9 mouse cellular contexts compared by ENCODE assay signal in the genomic region with DNA sequence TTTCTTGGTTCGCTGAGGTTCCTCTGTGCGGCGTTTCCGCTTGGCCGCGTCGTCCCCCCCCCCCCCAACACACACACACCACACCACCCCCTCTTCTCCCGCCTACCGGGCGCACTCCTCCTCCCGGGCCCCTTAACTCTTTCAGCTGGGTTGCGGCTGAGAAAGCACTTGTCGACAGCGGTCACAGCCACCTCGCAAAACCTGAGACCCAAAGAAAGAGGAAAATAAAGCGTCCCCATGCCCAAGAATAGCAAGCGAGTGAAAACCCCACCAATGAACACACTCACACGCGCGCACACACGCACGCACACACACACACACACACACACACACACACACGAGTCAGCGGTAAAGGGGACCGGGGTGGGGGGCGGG. TPM values are rescaled to one million over a fixed set of nuclear protein-coding genes. Genes with fewer than 3 reads are reported as not detected.
DNase-seq lines count a peak whose midpoint lies in the region; ATAC-seq and TF ChIP-seq lines count a peak whose summit lies in the region.
"Had no signal": no experiment of that assay in that cellular context is flagged by ENCODE, and none has a peak within 500 bp of the region (broad histone marks: within the 10 kb centered on the region; RNA-seq: fewer than 3 reads in every experiment).

No protein-coding gene starts in this region.

- no peak overlapping the region for H3K9ac ChIP-seq in ES-E14 (ENCODE audit: insufficient read depth, low read depth, low read length, poor library complexity, severe bottlenecking)
- H3K9ac ChIP-seq in hindbrain, embryonic 11.5 days (ENCODE audit: low read depth, low read length), result peak overlapping the region; percentile 88

- peaks cover 0 to 7% of the 10 kb centered on the region in 2 experiments; a peak in 2 of 4 replicates for H3K4me1 ChIP-seq in ES-E14 (ENCODE audit: control insufficient read depth in 2 of 2, insufficient read depth in 2 of 2, low read length in 2 of 2, poor library complexity in 1 of 2)
- H3K4me1 ChIP-seq in hindbrain, embryonic 11.5 days (replicated peaks; ENCODE audit: control insufficient read depth, insufficient read depth, low read length), result 0 out of 2 replicates have a peak, but pooled peaks cover under 1% of the 10 kb centered on the region

- peak overlapping the region; percentile 35 to 48 for H3K4me3 ChIP-seq in ES-E14 (ENCODE audit: insufficient read depth in 1 of 2, low read depth in 1 of 2, low read length in 2 of 2, poor library complexity in 1 of 2, severe bottlenecking in 1 of 2)
- H3K4me3 ChIP-seq in hindbrain, embryonic 11.5 days (ENCODE audit: low read depth, low read length), result peak overlapping the region; percentile 99

- H3K27ac ChIP-seq in ES-E14 (ENCODE audit: insufficient read depth, low read depth, low read length, poor library complexity, severe bottlenecking), result no peak overlapping the region
- H3K27ac ChIP-seq in hindbrain, embryonic 11.5 days (ENCODE audit: low read depth, low read length), result peak overlapping the region; percentile 99

- ATAC-seq in hindbrain, embryonic 11.5 days (ENCODE audit: low FRiP score), result peak; percentile 58
- no peak for ATAC-seq in granulocyte monocyte progenitor cell, adult 5-6 weeks (replicated peaks; ENCODE audit: poor library complexity, severe bottlenecking)

- intact Hi-C loops in left cerebral cortex, postnatal 25 days (cut with DNase I), result loop anchor here (2.0 to 10.0 kb wide), 8 partner anchors 433 to 1659 kb away; no protein-coding TSS in a partner anchor

- no peaks in the 10 kb centered on the region for H3K9me3 ChIP-seq in ES-E14 (ENCODE audit: control insufficient read depth, insufficient read depth, low read depth, low read length)
- H3K9me3 ChIP-seq in hindbrain, embryonic 11.5 days (ENCODE audit: control insufficient read depth, low read length), result no peaks in the 10 kb centered on the region

- peaks cover 2% of the 10 kb centered on the region; the same call in 1 of the 2 replicates for H3K27me3 ChIP-seq in hindbrain, embryonic 11.5 days (ENCODE audit: control insufficient read depth, insufficient read depth, low read length)

- WGBS in hindbrain, embryonic 11.5 days, result 0% methylated on average over 12 of the region's 26 CpGs

- DNase-seq in embryo, embryonic 10.5 days (ENCODE audit: low spot score), result peak; percentile 75
- DNase-seq in embryo, embryonic 10 days (ENCODE audit: low spot score), result no peak
- DNase-seq in ES-E14 (ENCODE audit: low read depth, low spot score), result no peak
- DNase-seq in hindbrain, embryonic 11.5 days (ENCODE audit: low spot score), result peak; percentile 77
- peak; percentile 51 to 80 for DNase-seq in left cerebral cortex, postnatal 25 days (ENCODE audit: low spot score in 2 of 2)
- DNase-seq in right cerebral cortex, postnatal 10 days (ENCODE audit: low spot score in 2 of 2), result peak; percentile 84 to 88
- no peak for DNase-seq in thymus, postnatal 0 days (ENCODE audit: low spot score)

- no peaks in the 10 kb centered on the region for H3K36me3 ChIP-seq in ES-E14 (ENCODE audit: control insufficient read depth, insufficient read depth, low read length, poor library complexity, severe bottlenecking)
- peaks cover 8% of the 10 kb centered on the region for H3K36me3 ChIP-seq in hindbrain, embryonic 11.5 days (ENCODE audit: control insufficient read depth, insufficient read depth, low read length)

- peak overlapping the region; percentile 48 for H3K4me2 ChIP-seq in hindbrain, embryonic 11.5 days (replicated peaks; ENCODE audit: low read depth, low read length)

- in situ Hi-C loops in ES-E14 (cut with MboI; ENCODE audit: low sequenced_read_pairs in 2 of 2, unreplicated experiment in 2 of 2), result no loop called here

TF ChIP-seq in ES-E14, 5 proteins besides CTCF, POLR2A, EP300 and RAD21:
- TF ChIP-seq HCFC1 (IDR thresholded peaks at IDR 0.05; ENCODE audit: borderline replicate concordance, insufficient read depth, low read length) (no peak), MAFK (IDR thresholded peaks at IDR 0.05; ENCODE audit: insufficient read depth, low read depth, low read length) (no peak), CHD2 (IDR thresholded peaks at IDR 0.05; ENCODE audit: low read depth, low read length) (no peak), ZC3H11A (IDR thresholded peaks at IDR 0.05; ENCODE audit: borderline replicate concordance, low read depth, low read length) (no peak), ZNF384 (IDR thresholded peaks at IDR 0.05; ENCODE audit: low read depth, low read length) (no peak)

RNA-seq across cellular contexts. Expression of gene Pou3f3, which starts 1.3 kb away (rescaled TPM):
- total RNA-seq in ES-E14 (2012; rRNA removed), result 0.21 and 0.31 TPM in 2 replicates
- 20.7 and 22.3 TPM in 2 replicates for polyA plus RNA-seq in hindbrain, embryonic 11.5 days (2014; fragmentation: Nextera tagmentation; extraction: Ambion mirVana)
- total RNA-seq in left cerebral cortex, postnatal 25 days (2021), result 10 to 100 TPM; 57.6 to 59.5 TPM
- 0.03 and 0.04 TPM in 2 replicates for polyA plus RNA-seq in thymus, postnatal 0 days (2015; fragmentation: Nextera tagmentation; extraction: Ambion mirVana)
- not detected in 2 replicates for total RNA-seq in granulocyte monocyte progenitor cell, adult 5-6 weeks (2014; fragmentation: Nextera tagmentation)
- not detected in 2 replicates for total RNA-seq in granulocyte monocyte progenitor cell, adult 5-6 weeks (2017)
- polyA plus RNA-seq: spleen, adult 2 months had no signal

Comparison
In these comparisons a context has a peak if more than half of its experiments do, and no peak if none do; other contexts are left out.
1. DNase-seq: peak in embryo, embryonic 10.5 days (single experiment), hindbrain, embryonic 11.5 days (single experiment), left cerebral cortex, postnatal 25 days (2 of 2) and right cerebral cortex, postnatal 10 days (2 of 2); none in embryo, embryonic 10 days (single experiment), ES-E14 (single experiment) and thymus, postnatal 0 days (single experiment).
2. RNA of gene Pou3f3, which starts 1.3 kb away (total RNA-seq): 57.6 to 59.5 TPM in left cerebral cortex, postnatal 25 days; 0.21 to 0.31 TPM in ES-E14 and not detected in granulocyte monocyte progenitor cell, adult 5-6 weeks; every median in the first group is over 10 times any median in the second.